Mouse (Mus musculus) forebrain, embryonic 12.5 days (tissue): ENCODE data around the gene Spred1. TPM values are rescaled to one million over a fixed set of nuclear protein-coding genes. Genes with fewer than 3 reads are reported as not detected.

Source experiments
- ATAC-seq: fragments of 200-750 bp; cut with Nextera tagmentation; 2 replicates; pipeline ENCODE4 v1.8.0; 2017; ENCODE audit warnings: moderate TSS enrichment; ENCODE audit not compliant: low FRiP score
- H3K27ac ChIP-seq: fragments of 300-500 bp; sonication (generic); 2 replicates; pipeline ENCODE4 v1.5.1; 2016; ENCODE audit warnings: mild to moderate bottlenecking
- H3K27me3 ChIP-seq: fragments of 300-500 bp; sonication (generic); 2 replicates; pipeline ENCODE4 v1.6.1; 2016; ENCODE audit warnings: mild to moderate bottlenecking
- H3K36me3 ChIP-seq: fragments of 300-500 bp; sonication (generic); replicated peaks from 2 replicates; pipeline ENCODE4 v1.6.1; 2016; ENCODE audit warnings: mild to moderate bottlenecking
- H3K4me1 ChIP-seq: fragments of 300-500 bp; sonication (generic); 2 replicates; pipeline ENCODE4 v1.6.1; 2016
- H3K4me2 ChIP-seq: fragments of 300-500 bp; sonication (generic); 2 replicates; pipeline ENCODE4 v1.6.1; 2016; ENCODE audit warnings: mild to moderate bottlenecking, moderate library complexity
- H3K4me3 ChIP-seq: fragments of 300-500 bp; sonication (generic); replicated peaks from 2 replicates; pipeline ENCODE4 v1.5.1; 2016; ENCODE audit warnings: mild to moderate bottlenecking
- H3K9ac ChIP-seq: fragments of 300-500 bp; sonication (generic); 2 replicates; pipeline ENCODE4 v1.6.1; 2016; ENCODE audit warnings: mild to moderate bottlenecking
- H3K9me3 ChIP-seq: fragments of 300-500 bp; sonication (generic); 2 replicates; pipeline ENCODE4 v1.6.1; 2016
- WGBS: fragments of 180-500 bp; shearing (Covaris S2); methylation state at CpG from one replicate; pipeline ENCODE4 v1.1.7; 2016; 5-methylcytosine and 5-hydroxymethylcytosine counted together
- polyA plus RNA-seq: library from polyadenylated mRNA; unstranded; fragments of >200 nt; fragmentation: Nextera tagmentation; extraction: Ambion mirVana; gene quantifications from 2 replicates; pipeline ENCODE4 v1.2.1, GENCODE M21; 2016

Spred1 gene
- polyA plus RNA-seq, 1 experiment from 2014 or later, result 19.5 TPM

GRCm38 (mm10) chr2:117195578-117195977 lies 74.4 kb downstream of the Spred1 start:
- ATAC-seq, result no peak
- H3K27ac ChIP-seq, result no peak overlapping the region

DNA sequence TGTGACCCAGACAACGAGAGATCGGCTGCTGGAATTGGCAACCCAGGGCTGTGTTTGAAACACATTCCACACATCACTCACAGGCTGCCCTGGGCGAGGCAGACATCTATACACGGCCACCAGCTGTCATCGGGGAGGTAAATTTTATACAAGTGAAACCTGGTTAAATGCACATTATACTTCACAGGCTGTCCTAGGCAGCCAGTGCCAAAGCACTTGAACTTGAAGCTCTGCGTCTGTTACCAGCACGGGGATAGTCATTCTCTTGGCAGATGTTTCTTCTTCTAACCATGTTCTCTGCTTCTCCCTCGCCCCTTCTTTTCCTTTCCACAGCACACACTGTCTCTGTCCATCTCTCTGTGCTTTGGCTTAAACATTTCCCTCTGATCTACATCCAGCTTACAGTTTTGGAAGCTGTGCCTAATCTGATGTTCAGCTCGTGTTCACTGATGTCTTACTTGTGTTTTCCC lies 79.7 kb downstream of the Spred1 start:
- H3K27me3 ChIP-seq, result no peaks in the 10 kb centered on the region
- H3K4me2 ChIP-seq, result no peak overlapping the region
- no peak overlapping the region for H3K9ac ChIP-seq
- peaks cover 14% of the 10 kb centered on the region for H3K4me1 ChIP-seq
- H3K36me3 ChIP-seq, result no peaks in the 10 kb centered on the region
- H3K9me3 ChIP-seq, result no peaks in the 10 kb centered on the region
- 53% methylated on average over 9 of the region's 9 CpGs for WGBS
- ATAC-seq, result no peak
- no peak overlapping the region for H3K4me3 ChIP-seq
- no peak overlapping the region for H3K27ac ChIP-seq

More at GRCm38 (mm10) chr2:117195578-117195977, 74.4 kb downstream of the Spred1 start:
- H3K4me3 ChIP-seq, result no peak overlapping the region
- no peaks in the 10 kb centered on the region for H3K36me3 ChIP-seq
- H3K9me3 ChIP-seq, result no peaks in the 10 kb centered on the region
- peaks cover 8% of the 10 kb centered on the region for H3K4me1 ChIP-seq
- no peak overlapping the region for H3K4me2 ChIP-seq
- no peak overlapping the region for H3K9ac ChIP-seq
- 74% methylated on average over 6 of the region's 7 CpGs for WGBS
- H3K27me3 ChIP-seq, result no peaks in the 10 kb centered on the region

GRCm38 (mm10) chr2:117203350-117203749 lies 82.2 kb downstream of the Spred1 start:
- Histone ChIP-seq H3K9ac (no peak overlapping the region), H3K36me3 (no peaks in the 10 kb centered on the region), H3K4me1 (peaks cover 14% of the 10 kb centered on the region), H3K9me3 (no peaks in the 10 kb centered on the region), H3K4me3 (no peak overlapping the region), H3K27me3 (no peaks in the 10 kb centered on the region), H3K4me2 (no peak overlapping the region), H3K27ac (no peak overlapping the region)
- ATAC-seq, result no peak
- 82% methylated on average over 5 of the region's 5 CpGs for WGBS

DNA sequence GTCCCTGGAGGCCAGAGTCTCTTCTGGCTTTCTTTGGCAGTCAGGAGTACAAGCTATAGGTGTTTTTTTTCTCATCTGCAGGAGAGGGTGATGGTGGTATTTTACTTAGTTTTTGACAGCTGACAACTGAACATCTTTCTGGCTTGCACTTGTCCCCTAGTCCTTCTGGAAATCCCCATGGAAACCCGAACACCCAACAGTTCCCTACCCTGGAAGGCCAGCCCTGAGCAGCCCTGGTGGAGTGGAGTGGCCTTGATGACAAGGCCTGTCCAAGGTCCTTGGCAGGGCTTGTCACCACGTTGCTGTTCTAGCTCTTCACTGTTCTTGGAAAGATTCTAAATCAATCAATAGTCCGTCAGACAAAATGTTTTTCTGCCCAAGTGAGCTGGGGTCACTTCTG lies 83.4 kb downstream of the Spred1 start:
- no peak overlapping the region for H3K27ac ChIP-seq
- H3K4me2 ChIP-seq, result no peak overlapping the region
- H3K36me3 ChIP-seq, result no peaks in the 10 kb centered on the region
- no peak for ATAC-seq
- H3K9me3 ChIP-seq, result no peaks in the 10 kb centered on the region
- no peaks in the 10 kb centered on the region for H3K27me3 ChIP-seq
- no peak overlapping the region for H3K9ac ChIP-seq
- WGBS, result 65% methylated on average over 3 of the region's 3 CpGs
- no peak overlapping the region for H3K4me3 ChIP-seq
- H3K4me1 ChIP-seq, result peaks cover 14% of the 10 kb centered on the region

DNA sequence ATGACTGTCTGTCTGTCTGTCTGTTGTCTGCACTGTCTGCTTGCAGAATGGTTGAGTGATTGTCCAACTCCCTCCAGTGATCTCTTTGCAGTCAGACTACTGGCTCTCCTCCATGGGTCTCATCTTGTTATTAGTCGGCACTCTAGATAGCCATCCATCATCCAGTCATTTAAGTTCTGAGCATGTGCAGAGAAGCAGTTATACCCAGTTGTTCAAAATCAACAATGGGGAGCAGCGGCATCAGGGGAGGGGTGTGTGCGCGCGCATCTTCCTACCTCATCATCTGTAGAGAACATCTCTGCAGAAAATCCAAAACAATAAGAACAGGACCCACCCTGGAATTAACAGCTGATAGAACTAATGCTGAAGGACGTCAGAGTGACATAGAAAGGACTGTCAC lies 83.9 kb downstream of the Spred1 start:
- no peak overlapping the region for H3K4me2 ChIP-seq
- H3K36me3 ChIP-seq, result no peaks in the 10 kb centered on the region
- no peak overlapping the region for H3K27ac ChIP-seq
- ATAC-seq, result no peak
- H3K4me1 ChIP-seq, result peaks cover 11% of the 10 kb centered on the region
- no peaks in the 10 kb centered on the region for H3K9me3 ChIP-seq
- H3K9ac ChIP-seq, result no peak overlapping the region
- H3K4me3 ChIP-seq, result no peak overlapping the region
- 90% methylated on average over 6 of the region's 6 CpGs for WGBS
- H3K27me3 ChIP-seq, result no peaks in the 10 kb centered on the region

- Histone ChIP-seq H3K27me3 (no peaks in the 10 kb centered on the region), H3K9me3 (no peaks in the 10 kb centered on the region), H3K4me3 (no peak overlapping the region), H3K9ac (no peak overlapping the region), H3K4me2 (peak overlapping the region; percentile 43), H3K36me3 (no peaks in the 10 kb centered on the region), H3K27ac (0 out of 2 replicates have a peak overlapping the region, but pooled peaks have one; percentile 16), H3K4me1 (peaks cover 9% of the 10 kb centered on the region)
- peak; percentile 97 for ATAC-seq
- WGBS, result 1% methylated on average over 6 of the region's 6 CpGs
Measured at GRCm38 (mm10) chr2:117210416-117211085, 89.4 kb downstream of the Spred1 start.

DNA sequence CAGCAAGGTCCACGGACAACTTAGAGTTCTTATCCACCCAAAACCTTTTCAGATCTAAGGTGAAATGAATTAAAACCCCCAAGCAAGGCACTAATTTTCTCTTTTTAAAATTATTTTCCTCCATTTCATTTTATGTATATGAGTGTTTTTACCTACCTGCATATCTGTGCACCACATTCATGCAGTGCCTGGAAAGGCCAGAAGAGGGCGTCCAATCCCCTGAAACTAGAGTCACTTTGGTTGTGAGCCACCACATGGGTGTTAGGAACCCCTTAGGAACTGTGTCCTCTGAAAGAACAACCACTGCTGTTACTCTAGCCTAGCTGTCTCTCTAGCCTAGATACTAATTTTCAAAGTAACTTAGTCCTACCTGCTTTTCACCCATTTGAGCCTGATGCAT lies 95.0 kb downstream of the Spred1 start:
- no peak overlapping the region for H3K4me2 ChIP-seq
- WGBS, result 57% methylated on average over 2 of the region's 2 CpGs
- no peak overlapping the region for H3K4me3 ChIP-seq
- H3K27ac ChIP-seq, result no peak overlapping the region
- no peaks in the 10 kb centered on the region for H3K9me3 ChIP-seq
- no peaks in the 10 kb centered on the region for H3K36me3 ChIP-seq
- no peaks in the 10 kb centered on the region for H3K27me3 ChIP-seq
- peaks cover 10% of the 10 kb centered on the region for H3K4me1 ChIP-seq
- H3K9ac ChIP-seq, result no peak overlapping the region
- no peak for ATAC-seq

GRCm38 (mm10) chr2:117217695-117218216 lies 96.6 kb downstream of the Spred1 start:
- H3K4me3 ChIP-seq, result no peak overlapping the region
- H3K27ac ChIP-seq, result no peak overlapping the region

DNA sequence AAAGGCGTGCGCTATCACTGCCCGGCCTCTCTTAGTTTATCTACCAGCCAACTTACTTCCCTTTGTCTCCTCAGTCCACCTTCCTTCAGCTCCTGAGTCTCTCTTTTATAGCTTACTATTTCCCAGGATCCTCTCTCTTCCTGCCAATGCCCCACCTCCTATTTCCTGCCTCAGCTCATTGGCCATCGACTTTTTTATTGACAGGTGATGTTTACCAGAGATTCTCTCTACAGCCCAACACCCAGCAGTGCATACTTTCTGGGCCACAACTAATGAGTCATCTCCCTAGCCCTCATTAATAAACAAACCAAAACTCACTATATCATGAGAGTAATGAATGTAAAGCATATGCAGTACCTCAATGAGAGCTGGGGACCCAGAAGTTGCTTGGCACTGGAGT lies 98.4 kb downstream of the Spred1 start:
- no peaks in the 10 kb centered on the region for H3K9me3 ChIP-seq
- H3K4me3 ChIP-seq, result no peak overlapping the region
- H3K36me3 ChIP-seq, result no peaks in the 10 kb centered on the region
- H3K27ac ChIP-seq, result no peak overlapping the region
- ATAC-seq, result no peak
- H3K27me3 ChIP-seq, result no peaks in the 10 kb centered on the region
- 96% methylated on average over 4 of the region's 4 CpGs for WGBS
- H3K4me1 ChIP-seq, result peaks cover 10% of the 10 kb centered on the region
- no peak overlapping the region for H3K9ac ChIP-seq
- H3K4me2 ChIP-seq, result no peak overlapping the region

More at GRCm38 (mm10) chr2:117217695-117218216, 96.6 kb downstream of the Spred1 start:
- H3K9me3 ChIP-seq, result no peaks in the 10 kb centered on the region
- no peaks in the 10 kb centered on the region for H3K36me3 ChIP-seq
- H3K27me3 ChIP-seq, result no peaks in the 10 kb centered on the region
- no peak overlapping the region for H3K9ac ChIP-seq
- H3K4me2 ChIP-seq, result peak overlapping the region; percentile 34
- 4% methylated on average over 15 of the region's 15 CpGs for WGBS
- ATAC-seq, result no peak
- peaks cover 10% of the 10 kb centered on the region for H3K4me1 ChIP-seq

DNA sequence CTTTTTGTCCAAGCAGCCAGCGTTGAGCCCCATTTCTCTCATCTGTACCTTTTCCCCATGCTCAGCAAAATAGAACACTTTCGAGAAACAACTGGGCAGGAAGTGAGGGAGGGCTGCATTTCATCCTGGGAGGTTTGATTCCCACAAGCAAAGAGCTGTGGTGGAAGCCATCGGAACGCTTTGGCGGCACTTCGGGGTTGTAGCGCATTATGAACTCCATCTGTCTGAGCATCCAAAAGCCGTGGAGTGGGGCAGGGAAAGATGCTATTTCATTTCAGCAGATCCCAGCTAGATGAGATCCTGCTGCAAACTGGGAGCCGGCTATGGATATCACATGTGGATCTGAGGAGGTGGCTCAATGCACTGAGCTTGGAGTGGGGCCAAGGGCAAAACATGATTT lies 101.5 kb downstream of the Spred1 start:
- H3K4me2 ChIP-seq, result no peak overlapping the region
- peaks cover 8% of the 10 kb centered on the region for H3K4me1 ChIP-seq
- H3K9me3 ChIP-seq, result no peaks in the 10 kb centered on the region
- H3K27ac ChIP-seq, result no peak overlapping the region
- WGBS, result 83% methylated on average over 9 of the region's 9 CpGs
- no peak overlapping the region for H3K9ac ChIP-seq
- H3K36me3 ChIP-seq, result no peaks in the 10 kb centered on the region
- H3K4me3 ChIP-seq, result no peak overlapping the region
- H3K27me3 ChIP-seq, result no peaks in the 10 kb centered on the region
- no peak for ATAC-seq

DNA sequence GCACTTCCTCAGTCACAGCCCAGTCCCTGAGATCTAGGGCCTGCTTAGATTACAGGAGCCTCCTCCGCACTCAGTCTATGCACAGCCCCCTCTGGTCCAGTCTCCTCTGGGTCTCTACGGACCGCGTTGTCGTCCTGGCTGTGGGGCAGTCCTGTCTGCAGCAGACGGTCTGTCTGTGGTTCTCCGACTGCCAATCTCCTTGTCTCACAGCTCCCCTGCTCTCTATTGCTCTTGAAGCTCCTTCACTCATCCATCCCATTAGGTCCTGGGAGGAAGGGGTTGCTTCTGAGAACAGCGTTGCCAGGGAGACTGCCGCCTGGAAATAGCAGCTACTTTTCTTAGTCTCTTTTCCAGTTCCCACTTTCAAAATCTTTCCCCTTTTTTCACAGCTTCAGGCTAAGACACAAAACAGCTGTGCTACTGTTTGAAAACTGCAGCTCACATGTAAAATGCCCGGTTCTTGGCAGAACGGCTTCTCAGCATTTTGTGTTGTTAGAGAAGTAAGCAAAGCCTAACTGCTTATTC lies 107.5 kb downstream of the Spred1 start:
- 0 out of 2 replicates have a peak, but pooled peaks have one; percentile 46 for ATAC-seq
- 50% methylated on average over 11 of the region's 11 CpGs for WGBS
- 0 out of 2 replicates have a peak overlapping the region, but pooled peaks have one; percentile 4 for H3K27ac ChIP-seq

DNA sequence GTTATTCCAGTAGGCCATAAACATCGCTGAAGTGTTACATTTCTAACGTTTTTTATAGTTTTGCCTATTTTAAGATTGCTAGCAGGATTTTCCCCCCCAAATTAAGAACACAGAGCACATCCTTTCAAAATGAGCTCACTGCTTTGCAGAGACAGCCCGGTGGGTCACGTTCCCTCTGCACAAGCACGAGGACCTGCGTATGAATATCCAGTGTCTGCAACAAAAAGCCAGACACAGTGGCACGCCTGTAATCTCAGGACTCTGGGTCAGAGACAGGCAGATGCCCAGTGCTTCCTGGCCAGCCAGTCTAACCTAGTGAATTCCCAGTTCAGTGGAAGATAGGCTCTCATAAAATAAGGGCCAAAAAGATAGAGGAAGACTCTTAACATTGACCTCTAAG lies 109.1 kb downstream of the Spred1 start:
- Histone ChIP-seq H3K4me3 (no peak overlapping the region), H3K4me1 (peaks cover 10% of the 10 kb centered on the region), H3K36me3 (no peaks in the 10 kb centered on the region), H3K4me2 (no peak overlapping the region), H3K27ac (no peak overlapping the region), H3K9me3 (no peaks in the 10 kb centered on the region), H3K9ac (no peak overlapping the region), H3K27me3 (no peaks in the 10 kb centered on the region)
- no peak for ATAC-seq
- WGBS, result 85% methylated on average over 7 of the region's 7 CpGs

More for the DNA sequence above, 107.5 kb downstream of the Spred1 start:
- Histone ChIP-seq H3K36me3 (no peaks in the 10 kb centered on the region), H3K9me3 (no peaks in the 10 kb centered on the region), H3K9ac (peak overlapping the region; percentile 17; the same call in 1 of the 2 replicates), H3K4me2 (no peak overlapping the region), H3K4me3 (no peak overlapping the region), H3K27me3 (no peaks in the 10 kb centered on the region), H3K4me1 (peaks cover 10% of the 10 kb centered on the region)
